Mouse (Mus musculus) CH12.LX (cell line): ENCODE measurements at regions not wholly inside any gene's neighbourhood (a gene's known extent, or its start where the extent isn't known, plus 50 kb on each side); places are given as distances from the start of the nearest gene placed in this dataset.

ENCODE experiments used
- CTCF ChIP-seq, 2 experiments: IDR thresholded peaks in 1 of 2; conservative IDR thresholded peaks in 1 of 2; 2 replicates each; pipeline ENCODE4 v1.5.1; 2011 to 2012; ENCODE audit warnings: low read depth in 2 of 2, low read length in 2 of 2, improper control_type of control experiment in 1 of 2, inconsistent platforms in 1 of 2, mild to moderate bottlenecking in 1 of 2, moderate library complexity in 1 of 2
- EP300 ChIP-seq: IDR thresholded peaks from 2 replicates; pipeline ENCODE4 v1.6.1; 2011; ENCODE audit warnings: low read length, improper control_type of control experiment
- IRF4 ChIP-seq: IDR thresholded peaks from 2 replicates; pipeline ENCODE4 v1.6.1; 2014; ENCODE audit warnings: low read depth, mild to moderate bottlenecking, inconsistent platforms, low read length, improper control_type of control experiment
- KAT2A ChIP-seq: IDR thresholded peaks from 2 replicates; pipeline ENCODE4 v1.6.1; 2012; ENCODE audit warnings: low read length, improper control_type of control experiment, inconsistent platforms; ENCODE audit not compliant: insufficient replicate concordance
- MEF2A ChIP-seq: IDR thresholded peaks from 2 replicates; pipeline ENCODE4 v1.6.1; 2014; ENCODE audit warnings: low read depth, mild to moderate bottlenecking, inconsistent platforms, low read length, improper control_type of control experiment, borderline replicate concordance
- NRF1 ChIP-seq: IDR thresholded peaks from 2 replicates; pipeline ENCODE4 v1.6.1; 2014; ENCODE audit warnings: low read depth, mild to moderate bottlenecking, inconsistent platforms, low read length, improper control_type of control experiment, moderate library complexity
- POLR2A ChIP-seq: IDR thresholded peaks from 2 replicates; pipeline ENCODE4 v1.6.1; 2011; ENCODE audit warnings: low read depth, mild to moderate bottlenecking, improper control_type of control experiment, low read length
- RAD21 ChIP-seq: IDR thresholded peaks from 2 replicates; pipeline ENCODE4 v1.6.1; 2011; ENCODE audit warnings: low read depth, mild to moderate bottlenecking, low read length, improper control_type of control experiment, moderate library complexity
- SIN3A ChIP-seq: IDR thresholded peaks from 2 replicates; pipeline ENCODE4 v1.6.1; 2012; ENCODE audit warnings: low read length, improper control_type of control experiment, inconsistent platforms
- SMC3 ChIP-seq: IDR thresholded peaks from 2 replicates; pipeline ENCODE4 v1.6.1; 2011; ENCODE audit warnings: low read depth, low read length, improper control_type of control experiment
- TCF12 ChIP-seq: IDR thresholded peaks from 2 replicates; pipeline ENCODE4 v1.6.1; 2014; ENCODE audit warnings: low read depth, mild to moderate bottlenecking, inconsistent platforms, low read length, improper control_type of control experiment
- USF1 ChIP-seq: IDR thresholded peaks from 2 replicates; pipeline ENCODE4 v1.6.1; 2014; ENCODE audit warnings: low read depth, mild to moderate bottlenecking, inconsistent platforms, low read length, improper control_type of control experiment
- ZC3H11A ChIP-seq: IDR thresholded peaks from 2 replicates; pipeline ENCODE4 v1.6.1; 2012; ENCODE audit warnings: low read depth, mild to moderate bottlenecking, inconsistent platforms, low read length, improper control_type of control experiment
- ZNF384 ChIP-seq: IDR thresholded peaks from 2 replicates; pipeline ENCODE4 v1.6.1; 2012; ENCODE audit warnings: low read depth, low read length, improper control_type of control experiment, inconsistent platforms

DNA sequence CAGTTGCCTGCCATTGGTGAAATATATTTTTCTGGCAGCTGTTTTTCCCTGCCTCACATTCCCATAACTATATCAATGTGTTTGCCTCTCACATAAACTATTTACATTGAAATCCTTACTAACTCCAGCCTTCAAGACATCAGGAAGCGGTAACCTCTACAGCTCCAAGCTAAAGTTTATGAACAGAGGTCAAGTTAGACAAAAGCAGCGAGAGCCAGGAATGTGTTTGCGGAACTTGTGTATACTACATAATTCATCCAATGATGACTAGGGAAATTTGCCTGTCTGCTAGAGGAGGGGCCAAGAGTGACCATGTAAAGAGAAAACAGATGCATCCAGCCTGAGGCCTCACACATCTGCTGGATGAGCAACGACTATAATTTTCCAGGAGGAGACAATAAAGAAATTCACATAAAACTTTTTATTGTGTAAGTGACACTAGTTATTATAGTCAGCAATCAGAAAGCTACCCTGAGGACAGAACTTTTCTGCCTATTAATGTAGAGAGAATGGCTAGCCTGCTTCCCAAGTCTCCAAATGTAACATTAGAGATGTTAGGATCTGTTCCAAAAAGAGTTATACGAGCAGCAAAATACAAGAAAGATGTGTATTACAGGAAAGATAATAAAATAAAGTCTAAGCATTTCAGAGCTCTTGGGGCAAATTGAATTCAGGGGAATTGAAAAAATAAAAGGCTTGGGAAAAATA, 461.5 kb upstream of the Sptlc3 start:
- TF ChIP-seq ZNF384 (no peak), POLR2A (no peak), CTCF (conservative IDR thresholded peaks at IDR 0.05 in 1 of 2, IDR thresholded peaks at IDR 0.05 in 1 of 2; ENCODE audit: low read depth in 2 of 2, low read length in 2 of 2) (no peak), KAT2A (no peak), RAD21 (no peak), NRF1 (no peak), ZC3H11A (no peak), TCF12 (no peak), USF1 (no peak), IRF4 (no peak), SMC3 (no peak), EP300 (no peak), SIN3A (no peak), MEF2A (no peak)
